Mouse (Mus musculus) gastrocnemius, postnatal 25 days (tissue): ENCODE data around the gene Dnajc25. TPM values are rescaled to one million over a fixed set of nuclear protein-coding genes. Genes with fewer than 3 reads are reported as not detected.

Experiments used
- total RNA-seq, 2 experiments: library from RNA; stranded (reverse); gene quantifications; 1 replicate in 1 of 2; 2 replicates in 1 of 2; pipeline ENCODE4 v1.2.3; 2021

The Dnajc25 gene
- total RNA-seq, 2 experiments from 2014 or later: 10.5 to 11.1 TPM

Other genes starting within 250 kb of the Dnajc25 start
- gene Olfr267, start 207.3 kb upstream of the Dnajc25 start, total RNA-seq: not detected
- gene Ecpas, start 82.3 kb upstream of the Dnajc25 start, total RNA-seq: 100 to 1,000 TPM; 281 to 313 TPM
- gene Zkscan16, start 51.4 kb upstream of the Dnajc25 start, total RNA-seq: not detected
- 1 to 10 TPM; 1.5 to 2.4 TPM for gene Ptgr1, start 7.9 kb upstream of the Dnajc25 start, total RNA-seq
- gene Gm20503, start 8.1 kb downstream of the Dnajc25 start, total RNA-seq: 1 to 10 TPM in 1 of 2 experiments, under 1 TPM in 1; 0.78 to 1.3 TPM
- 10 to 100 TPM in 1 of 2 experiments, 1 to 10 TPM in 1; 8.3 to 11.9 TPM for gene Gng10, start 40.0 kb downstream of the Dnajc25 start, total RNA-seq
- gene AI481877, start 143.9 kb downstream of the Dnajc25 start, total RNA-seq: not detected
- 1 to 10 TPM; 7.8 to 8.7 TPM for gene Ugcg, start 194.2 kb downstream of the Dnajc25 start, total RNA-seq